Mouse (Mus musculus) cortical plate, adult 2 months (tissue): Measurements from ENCODE around the gene Rec114.

Source experiments
- CTCF ChIP-seq: fragments of 200-500 bp; IDR thresholded peaks from 2 replicates; pipeline ENCODE4 v1.5.1; 2011; ENCODE audit warnings: mild to moderate bottlenecking, control low read depth, low read length; ENCODE audit not compliant: insufficient read depth; ENCODE audit errors: extremely low read depth
- POLR2A ChIP-seq: fragments of 200-500 bp; IDR thresholded peaks from 2 replicates; pipeline ENCODE4 v1.6.1; 2011; ENCODE audit warnings: mild to moderate bottlenecking, low read length, control low read depth; ENCODE audit not compliant: insufficient read depth; ENCODE audit errors: extremely low read depth

- TF ChIP-seq POLR2A, result no peak
- TF ChIP-seq CTCF, result no peak
Observed at GRCm38 (mm10) chr9:58691471-58691870, 52.3 kb downstream of the Rec114 start.
